In the genomic region with DNA sequence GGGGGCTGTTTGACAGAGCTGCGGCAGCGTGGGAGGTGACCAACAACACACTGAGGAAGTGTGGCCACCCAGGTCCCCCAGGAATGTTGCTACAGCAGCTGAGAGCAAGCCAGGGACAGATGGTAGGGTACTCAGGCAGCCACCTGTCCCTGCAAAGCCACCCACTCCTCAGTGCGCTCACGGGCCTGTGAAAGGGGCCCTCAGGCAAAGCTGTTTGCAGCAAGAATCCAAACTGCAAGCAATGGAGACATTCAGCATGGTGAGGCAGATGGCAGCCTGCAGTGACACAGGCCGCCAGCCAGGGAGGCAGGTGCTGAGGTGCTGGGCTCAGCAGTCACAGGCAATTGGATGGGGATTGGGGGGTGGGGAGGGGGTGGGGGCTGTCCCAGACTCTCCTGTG, we compare ENCODE assay signal across 9 mouse cellular contexts.
DNase-seq lines count a peak whose midpoint lies in the region; ATAC-seq lines count a peak whose summit lies in the region.
"Had no signal": no experiment of that assay in that cellular context is flagged by ENCODE, and none has a peak within 500 bp of the region (broad histone marks: within the 10 kb centered on the region; RNA-seq: fewer than 3 reads in every experiment).

No protein-coding gene starts in this region.

- H3K9ac ChIP-seq in hindbrain, embryonic 12.5 days = no peak overlapping the region
- no peak overlapping the region for H3K9ac ChIP-seq in intestine, embryonic 16.5 days (ENCODE audit: low read depth, low read length)
- H3K9ac ChIP-seq: neural tube, embryonic 12.5 days had no signal

- H3K36me3 ChIP-seq in hindbrain, embryonic 12.5 days = no peaks in the 10 kb centered on the region
- no peaks in the 10 kb centered on the region for H3K36me3 ChIP-seq in intestine, embryonic 16.5 days (ENCODE audit: control insufficient read depth, insufficient read depth, low read length)
- H3K36me3 ChIP-seq: neural tube, embryonic 12.5 days had no signal

- WGBS in hindbrain, embryonic 12.5 days = 47% methylated on average over 5 of the region's 5 CpGs
- 69% methylated on average over 5 of the region's 5 CpGs for WGBS in intestine, embryonic 16.5 days

- 0 out of 2 replicates have a peak, but pooled peaks cover 4% of the 10 kb centered on the region for H3K27me3 ChIP-seq in hindbrain, embryonic 12.5 days
- H3K27me3 ChIP-seq in intestine, embryonic 16.5 days (replicated peaks; ENCODE audit: control insufficient read depth, insufficient read depth, low read length) = no peaks in the 10 kb centered on the region
- H3K27me3 ChIP-seq: neural tube, embryonic 12.5 days had no signal

- no peak overlapping the region for H3K4me3 ChIP-seq in hindbrain, embryonic 12.5 days
- no peak overlapping the region for H3K4me3 ChIP-seq in intestine, embryonic 16.5 days (ENCODE audit: low read length)
- H3K4me3 ChIP-seq: neural tube, embryonic 12.5 days had no signal

- H3K9me3 ChIP-seq in hindbrain, embryonic 12.5 days (replicated peaks) = no peaks in the 10 kb centered on the region
- no peaks in the 10 kb centered on the region for H3K9me3 ChIP-seq in intestine, embryonic 16.5 days (ENCODE audit: control insufficient read depth, low read length)
- H3K9me3 ChIP-seq: neural tube, embryonic 12.5 days had no signal

- ATAC-seq in hindbrain, embryonic 12.5 days (ENCODE audit: low FRiP score) = peak; percentile 48
- ATAC-seq in intestine, embryonic 16.5 days = no peak

- H3K27ac ChIP-seq in hindbrain, embryonic 12.5 days = no peak overlapping the region
- H3K27ac ChIP-seq in intestine, embryonic 16.5 days (ENCODE audit: low read length) = no peak overlapping the region
- H3K27ac ChIP-seq: neural tube, embryonic 12.5 days had no signal

- no peak overlapping the region for H3K4me2 ChIP-seq in hindbrain, embryonic 12.5 days (replicated peaks)
- H3K4me2 ChIP-seq in intestine, embryonic 16.5 days (ENCODE audit: low read depth, low read length) = no peak overlapping the region
- H3K4me2 ChIP-seq: neural tube, embryonic 12.5 days had no signal

- peaks cover 34% of the 10 kb centered on the region for H3K4me1 ChIP-seq in hindbrain, embryonic 12.5 days
- peaks cover 11% of the 10 kb centered on the region for H3K4me1 ChIP-seq in intestine, embryonic 16.5 days (ENCODE audit: control insufficient read depth, insufficient read depth, low read length)

- intact Hi-C loops in left cerebral cortex, postnatal 10 days (cut with DNase I) = loop anchor here (5.0 kb wide), 1 partner anchor 727 kb away; no protein-coding TSS in a partner anchor

- peak; percentile 91 to 92 for DNase-seq in cerebellum, postnatal 25 days
- DNase-seq in left cerebral cortex, postnatal 10 days (ENCODE audit: extremely low spot score in 1 of 2, low spot score in 2 of 2) = peak; percentile 60 to 66
- peak; percentile 80 to 90 for DNase-seq in right cerebral cortex, postnatal 10 days (ENCODE audit: low spot score in 2 of 2)
- DNase-seq in adrenal gland, postnatal 25 days = no peak
- DNase-seq in testis, postnatal 14 days (ENCODE audit: low spot score) = no peak
- DNase-seq: heart, postnatal 10 days had no signal

Comparison
In these comparisons a context has a peak if more than half of its experiments do, and no peak if none do; other contexts are left out.
1. DNase-seq: peak in cerebellum, postnatal 25 days (2 of 2), left cerebral cortex, postnatal 10 days (2 of 2) and right cerebral cortex, postnatal 10 days (2 of 2); none in adrenal gland, postnatal 25 days (single experiment) and testis, postnatal 14 days (single experiment).